Mouse (Mus musculus) cerebellum, adult 2 months (tissue): ENCODE measurements at regions not wholly inside any gene's neighbourhood (a gene's known extent, or its start where the extent isn't known, plus 50 kb on each side); places are given as distances from the start of the nearest gene placed in this dataset.

Experiments used
- CTCF ChIP-seq: fragments of 200-500 bp; IDR thresholded peaks from 2 replicates; pipeline ENCODE4 v1.5.1; 2011; ENCODE audit warnings: low read depth, mild to moderate bottlenecking, control low read depth, low read length, moderate library complexity, borderline replicate concordance; ENCODE audit not compliant: insufficient read depth
- POLR2A ChIP-seq: fragments of 200-500 bp; IDR thresholded peaks from 2 replicates; pipeline ENCODE4 v1.6.1; 2011; ENCODE audit warnings: low read length, control low read depth, borderline replicate concordance; ENCODE audit not compliant: insufficient read depth

GRCm38 (mm10) chr2:107785521-107785920 lies 495.1 kb downstream of the Kcna4 start:
- no peak for TF ChIP-seq CTCF
- TF ChIP-seq POLR2A = no peak
